Mouse (Mus musculus) midbrain, postnatal 0 days (tissue): ENCODE measurements around the gene Prim2. TPM values are rescaled to one million over a fixed set of nuclear protein-coding genes. Genes with fewer than 3 reads are reported as not detected.

Experiments
- ATAC-seq: fragments of 200-750 bp; cut with Nextera tagmentation; 2 replicates; pipeline ENCODE4 v1.8.0; 2017; ENCODE audit warnings: moderate number of reproducible peaks, mild to moderate bottlenecking, moderate TSS enrichment, moderate library complexity; ENCODE audit not compliant: low FRiP score
- DNase-seq: peaks from one replicate; pipeline ENCODE4 v3.0.0-alpha.2; 2015; ENCODE audit warnings: low spot score
- H3K27ac ChIP-seq: fragments of 300-500 bp; sonication (generic); 2 replicates; pipeline ENCODE4 v1.5.1; 2014; ENCODE audit warnings: low read depth, mild to moderate bottlenecking, low read length, mixed read lengths
- H3K27me3 ChIP-seq: fragments of 300-500 bp; sonication (generic); 2 replicates; pipeline ENCODE4 v1.6.1; 2014; ENCODE audit warnings: low read length, control low read depth, mixed read lengths; ENCODE audit not compliant: insufficient read depth
- H3K36me3 ChIP-seq: fragments of 300-500 bp; sonication (generic); 2 replicates; pipeline ENCODE4 v1.6.1; 2014; ENCODE audit warnings: low read length, control low read depth, mixed read lengths; ENCODE audit not compliant: insufficient read depth
- H3K4me1 ChIP-seq: fragments of 300-500 bp; sonication (generic); 2 replicates; pipeline ENCODE4 v1.6.1; 2014; ENCODE audit warnings: mild to moderate bottlenecking, control low read depth, antibody characterized with exemption, low read length, mixed read lengths; ENCODE audit not compliant: insufficient read depth
- H3K4me2 ChIP-seq: fragments of 300-500 bp; sonication (generic); 2 replicates; pipeline ENCODE4 v1.6.1; 2014; ENCODE audit warnings: low read depth, mild to moderate bottlenecking, low read length, mixed read lengths; ENCODE audit not compliant: poor library complexity, severe bottlenecking
- H3K4me3 ChIP-seq: fragments of 300-500 bp; sonication (generic); 2 replicates; pipeline ENCODE4 v1.5.1; 2014; ENCODE audit warnings: low read depth, mild to moderate bottlenecking, low read length, moderate library complexity
- H3K9ac ChIP-seq: fragments of 300-500 bp; sonication (generic); replicated peaks from 2 replicates; pipeline ENCODE4 v1.6.1; 2014; ENCODE audit warnings: mild to moderate bottlenecking, low read length, moderate library complexity, mixed read lengths; ENCODE audit not compliant: poor library complexity, severe bottlenecking
- H3K9me3 ChIP-seq: fragments of 300-500 bp; sonication (generic); 2 replicates; pipeline ENCODE4 v1.6.1; 2016; ENCODE audit warnings: low read length, control low read depth
- CTCF ChIP-seq: IDR thresholded peaks from 2 replicates; pipeline ENCODE4 v1.5.1; 2016; ENCODE audit warnings: antibody characterized with exemption, mild to moderate bottlenecking
- WGBS: fragments of 180-500 bp; shearing (Covaris S2); extraction: QIAGEN DNeasy Blood & Tissue Kit; methylation state at CpG from one replicate; pipeline ENCODE4 v1.1.7; 2014; 5-methylcytosine and 5-hydroxymethylcytosine counted together
- polyA plus RNA-seq: library from polyadenylated mRNA; unstranded; fragments of >200 nt; fragmentation: Nextera tagmentation; extraction: Ambion mirVana; gene quantifications from 2 replicates; pipeline ENCODE4 v1.2.1, GENCODE M21; 2015
- total RNA-seq: library from RNA; depleted of rRNA; stranded (reverse); fragments of >200 nt; gene quantifications from 2 replicates; pipeline ENCODE4 v1.2.3, GENCODE M21; 2014

Gene Prim2
- total and polyA plus RNA-seq, 2 experiments from 2014 or later = 12.6 to 18.7 TPM

GRCm38 (mm10) chr1:33530491-33530890 is 139.1 kb downstream of the Prim2 start:
- TF ChIP-seq CTCF = no peak
- DNase-seq (no peak), ATAC-seq (no peak)
- no peak overlapping the region for H3K27ac ChIP-seq
- H3K9ac ChIP-seq = no peak overlapping the region
- peaks cover 6% of the 10 kb centered on the region; the same call in 1 of the 2 replicates for H3K4me1 ChIP-seq
- no peak overlapping the region for H3K4me2 ChIP-seq
- H3K9me3 ChIP-seq = no peaks in the 10 kb centered on the region
- no peak overlapping the region for H3K4me3 ChIP-seq
- H3K27me3 ChIP-seq = no peaks in the 10 kb centered on the region
- H3K36me3 ChIP-seq = no peaks in the 10 kb centered on the region
- 95% methylated on average over 2 of the region's 2 CpGs for WGBS

DNA sequence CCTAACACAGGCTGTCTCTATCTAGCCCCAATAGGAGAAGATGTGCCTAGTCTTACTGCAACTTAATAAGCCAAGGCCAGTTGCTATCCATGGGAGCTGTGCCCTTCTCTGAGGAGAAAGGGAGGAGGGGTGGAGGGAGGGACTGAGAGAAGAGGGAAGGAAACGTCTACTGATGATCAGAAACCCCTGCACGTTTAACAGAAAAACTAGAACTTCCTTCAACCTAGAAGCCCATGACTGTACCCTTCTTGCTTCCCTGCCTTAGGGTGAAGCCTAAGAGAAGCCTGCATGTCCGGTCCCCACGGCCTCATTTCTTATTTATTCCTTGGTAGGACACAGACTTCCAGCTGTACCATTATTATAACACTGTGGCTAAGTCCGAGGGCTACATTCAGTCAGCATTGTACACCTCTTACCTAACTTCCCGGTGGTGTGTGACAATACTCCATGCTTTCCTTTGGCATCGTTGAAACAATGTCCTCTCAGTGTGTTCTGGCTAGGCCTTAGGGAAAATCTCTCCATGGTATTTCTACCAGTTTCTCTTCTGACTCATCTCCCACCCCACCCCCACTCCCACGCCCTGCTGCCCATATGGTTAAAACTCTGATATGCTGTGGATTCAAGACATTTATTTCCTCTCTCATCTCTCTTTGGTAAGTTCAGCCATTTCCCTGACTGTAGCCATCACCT is 139.9 kb downstream of the Prim2 start:
- no peak for TF ChIP-seq CTCF
- H3K9me3 ChIP-seq = no peaks in the 10 kb centered on the region
- no peak overlapping the region for H3K27ac ChIP-seq
- WGBS = 94% methylated on average over 8 of the region's 8 CpGs
- H3K4me1 ChIP-seq = peaks cover 6% of the 10 kb centered on the region; the same call in 1 of the 2 replicates
- no peak overlapping the region for H3K4me2 ChIP-seq
- no peak overlapping the region for H3K4me3 ChIP-seq
- no peak overlapping the region for H3K9ac ChIP-seq
- DNase-seq (no peak), ATAC-seq (no peak)
- H3K36me3 ChIP-seq = no peaks in the 10 kb centered on the region
- no peaks in the 10 kb centered on the region for H3K27me3 ChIP-seq

DNA sequence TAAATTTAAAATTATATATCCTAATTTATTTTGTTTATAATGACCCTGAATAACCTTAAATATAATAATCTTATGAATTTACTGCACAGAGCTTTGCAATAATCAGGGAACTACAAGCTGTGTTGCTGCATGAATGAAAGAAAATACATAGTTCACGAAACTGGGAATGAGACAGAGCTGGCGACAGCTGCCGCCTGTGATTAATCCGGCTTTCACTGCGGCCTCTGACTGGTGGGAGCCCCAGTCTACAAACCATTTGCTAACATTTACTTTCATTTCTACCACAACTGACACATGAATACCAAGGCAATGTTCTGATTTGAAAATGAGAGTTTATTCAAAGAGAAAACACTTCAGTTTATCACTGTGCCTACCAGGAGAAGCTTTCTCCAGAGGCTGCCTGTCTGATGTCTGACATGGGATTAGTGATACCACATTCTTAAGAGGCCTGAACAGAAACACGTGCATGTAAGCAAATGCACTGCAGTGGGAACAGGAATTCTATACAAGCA is 142.2 kb downstream of the Prim2 start:
- no peak overlapping the region for H3K4me3 ChIP-seq
- peaks cover 6% of the 10 kb centered on the region; the same call in 1 of the 2 replicates for H3K4me1 ChIP-seq
- ATAC-seq (no peak), DNase-seq (no peak)
- 26% methylated on average over 6 of the region's 6 CpGs for WGBS
- H3K36me3 ChIP-seq = no peaks in the 10 kb centered on the region
- no peaks in the 10 kb centered on the region for H3K27me3 ChIP-seq
- no peak overlapping the region for H3K9ac ChIP-seq
- no peak overlapping the region for H3K27ac ChIP-seq
- no peaks in the 10 kb centered on the region for H3K9me3 ChIP-seq
- H3K4me2 ChIP-seq = no peak overlapping the region
- TF ChIP-seq CTCF = no peak

- 68% methylated on average over 5 of the region's 5 CpGs for WGBS
Observed at GRCm38 (mm10) chr1:33523223-33523622, 146.4 kb downstream of the Prim2 start.

DNA sequence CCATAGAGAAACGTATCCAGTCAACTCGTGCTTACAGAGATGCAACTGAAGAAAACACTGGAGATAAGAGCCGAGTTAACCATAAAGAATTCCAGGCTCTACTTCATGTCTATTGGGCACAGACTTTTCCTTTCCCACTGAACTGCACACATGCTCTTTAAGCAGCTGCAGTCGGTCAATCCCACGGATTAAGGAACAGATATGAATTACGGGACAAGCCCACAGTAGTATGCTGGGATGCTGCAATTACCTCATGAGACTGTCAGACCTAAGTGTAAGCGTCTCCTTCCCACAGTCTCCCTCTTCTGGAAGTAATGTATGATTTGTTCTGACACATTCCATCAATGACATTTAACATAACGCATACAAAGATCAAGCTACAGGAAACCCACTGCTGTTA is 154.5 kb downstream of the Prim2 start:
- H3K9ac ChIP-seq = no peak overlapping the region
- H3K9me3 ChIP-seq = no peaks in the 10 kb centered on the region
- H3K27me3 ChIP-seq = no peaks in the 10 kb centered on the region
- H3K4me2 ChIP-seq = no peak overlapping the region
- ATAC-seq = no peak
- 83% methylated on average over 8 of the region's 8 CpGs for WGBS
- H3K27ac ChIP-seq = no peak overlapping the region
- no peaks in the 10 kb centered on the region for H3K4me1 ChIP-seq
- H3K36me3 ChIP-seq = no peaks in the 10 kb centered on the region
- TF ChIP-seq CTCF = peak; percentile 25
- no peak overlapping the region for H3K4me3 ChIP-seq
- no peak for DNase-seq

More at GRCm38 (mm10) chr1:33523223-33523622, 146.4 kb downstream of the Prim2 start:
- H3K27me3 ChIP-seq = no peaks in the 10 kb centered on the region
- no peaks in the 10 kb centered on the region for H3K9me3 ChIP-seq
- no peak overlapping the region for H3K4me2 ChIP-seq
- H3K4me3 ChIP-seq = no peak overlapping the region
- no peak for TF ChIP-seq CTCF
- ATAC-seq (no peak), DNase-seq (no peak)
- H3K4me1 ChIP-seq = no peaks in the 10 kb centered on the region
- H3K9ac ChIP-seq = no peak overlapping the region
- no peak overlapping the region for H3K27ac ChIP-seq
- no peaks in the 10 kb centered on the region for H3K36me3 ChIP-seq

- WGBS = 94% methylated on average over 4 of the region's 4 CpGs
- Histone ChIP-seq H3K4me2 (no peak overlapping the region), H3K27me3 (no peaks in the 10 kb centered on the region), H3K27ac (no peak overlapping the region), H3K9ac (no peak overlapping the region), H3K36me3 (no peaks in the 10 kb centered on the region), H3K4me1 (no peaks in the 10 kb centered on the region), H3K9me3 (no peaks in the 10 kb centered on the region), H3K4me3 (no peak overlapping the region)
- no peak for TF ChIP-seq CTCF
- no peak for ATAC-seq
- DNase-seq = no peak
Observed at GRCm38 (mm10) chr1:33511310-33511709, 158.3 kb downstream of the Prim2 start.
